Mouse (Mus musculus) stomach, embryonic 15.5 days (tissue): Measurements from ENCODE around the gene Robo4. TPM values are rescaled to one million over a fixed set of nuclear protein-coding genes. Genes with fewer than 3 reads are reported as not detected.

Source experiments
- ATAC-seq: fragments of 200-750 bp; cut with Nextera tagmentation; 2 replicates; pipeline ENCODE4 v1.8.0; 2017; ENCODE audit warnings: low read depth, moderate number of reproducible peaks, moderate TSS enrichment; ENCODE audit not compliant: insufficient read depth, low FRiP score
- H3K27ac ChIP-seq: fragments of 300-500 bp; sonication (generic); 2 replicates; pipeline ENCODE4 v1.5.1; 2015; ENCODE audit warnings: mild to moderate bottlenecking, inconsistent platforms
- H3K27me3 ChIP-seq: fragments of 300-500 bp; sonication (generic); replicated peaks from 2 replicates; pipeline ENCODE4 v1.6.1; 2015; ENCODE audit warnings: inconsistent platforms
- H3K36me3 ChIP-seq: fragments of 300-500 bp; sonication (generic); 2 replicates; pipeline ENCODE4 v1.6.1; 2015; ENCODE audit warnings: inconsistent platforms
- H3K4me1 ChIP-seq: fragments of 300-500 bp; sonication (generic); 2 replicates; pipeline ENCODE4 v1.6.1; 2015; ENCODE audit warnings: inconsistent platforms
- H3K4me2 ChIP-seq: fragments of 300-500 bp; sonication (generic); 2 replicates; pipeline ENCODE4 v1.6.1; 2015; ENCODE audit warnings: mild to moderate bottlenecking, inconsistent platforms
- H3K4me3 ChIP-seq: fragments of 300-500 bp; sonication (generic); replicated peaks from 2 replicates; pipeline ENCODE4 v1.5.1; 2015; ENCODE audit warnings: inconsistent platforms
- H3K9ac ChIP-seq: fragments of 300-500 bp; sonication (generic); 2 replicates; pipeline ENCODE4 v1.6.1; 2015; ENCODE audit warnings: inconsistent platforms
- H3K9me3 ChIP-seq: fragments of 300-500 bp; sonication (generic); 2 replicates; pipeline ENCODE4 v1.6.1; 2016; ENCODE audit warnings: inconsistent platforms
- WGBS: fragments of 180-500 bp; shearing (Covaris S2); methylation state at CpG from one replicate; pipeline ENCODE4 v1.1.7; 2015; 5-methylcytosine and 5-hydroxymethylcytosine counted together
- polyA plus RNA-seq: library from polyadenylated mRNA; unstranded; fragments of >200 nt; fragmentation: Nextera tagmentation; extraction: Ambion mirVana; gene quantifications from 2 replicates; pipeline ENCODE4 v1.2.1, GENCODE M21; 2015

The Robo4 gene
- polyA plus RNA-seq, 1 experiment from 2014 or later = 9.9 TPM

DNA sequence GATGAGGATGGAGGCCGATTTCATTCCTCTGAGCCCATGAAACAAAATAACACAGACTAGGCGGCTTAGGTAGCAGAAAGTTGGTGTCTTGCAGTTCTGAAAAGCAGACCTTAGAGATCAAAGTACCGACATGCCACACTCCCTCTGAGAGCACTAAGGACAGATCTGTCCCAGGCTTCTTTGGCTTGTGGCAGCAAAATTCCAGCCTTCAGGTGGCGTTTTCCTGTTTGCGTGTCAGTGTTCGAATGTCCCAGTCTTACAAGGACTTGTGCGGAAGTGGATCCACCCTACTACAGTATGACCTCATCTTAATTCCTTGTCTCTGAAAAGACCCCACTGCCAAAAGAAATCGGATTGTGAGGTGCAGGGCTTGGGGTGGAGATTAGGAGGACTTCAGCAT, 32.8 kb upstream of the Robo4 start:
- H3K4me1 ChIP-seq = no peaks in the 10 kb centered on the region
- H3K36me3 ChIP-seq = no peaks in the 10 kb centered on the region
- ATAC-seq = no peak
- H3K9ac ChIP-seq = no peak overlapping the region
- no peak overlapping the region for H3K4me2 ChIP-seq
- H3K4me3 ChIP-seq = no peak overlapping the region
- H3K27ac ChIP-seq = peak overlapping the region; percentile 36; the same call in 1 of the 2 replicates
- no peaks in the 10 kb centered on the region for H3K27me3 ChIP-seq
- 68% methylated on average over 8 of the region's 8 CpGs for whole genome bisulfite sequencing
- no peaks in the 10 kb centered on the region for H3K9me3 ChIP-seq

DNA sequence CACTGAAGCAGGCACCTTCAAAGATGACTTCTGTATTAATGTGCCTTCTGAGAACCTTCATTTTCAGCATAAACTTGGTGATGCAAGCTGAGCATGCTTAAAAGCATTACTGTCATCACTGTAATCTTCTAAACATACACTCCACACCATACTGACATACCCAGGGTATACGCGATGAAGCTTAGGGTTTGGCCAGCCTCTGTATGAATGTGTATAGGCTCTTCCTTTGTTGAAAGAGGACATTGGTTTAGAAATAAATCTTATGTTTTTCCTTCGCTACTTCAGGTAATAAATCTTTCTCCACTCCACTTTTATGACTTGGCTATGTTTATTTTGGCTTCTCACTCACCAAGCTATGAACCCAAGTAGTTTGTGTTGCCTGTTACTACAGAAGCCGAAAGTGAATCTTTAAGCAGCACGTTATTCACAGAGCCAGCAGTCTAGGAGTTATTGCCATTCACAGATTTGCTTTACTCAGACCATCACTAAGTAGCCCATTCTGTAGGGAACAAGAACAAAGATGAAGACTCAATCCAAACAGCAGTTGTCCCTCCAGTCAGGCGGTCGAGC, 30.4 kb upstream of the Robo4 start:
- H3K27ac ChIP-seq = no peak overlapping the region
- no peaks in the 10 kb centered on the region for H3K36me3 ChIP-seq
- no peaks in the 10 kb centered on the region for H3K27me3 ChIP-seq
- H3K4me2 ChIP-seq = no peak overlapping the region
- 76% methylated on average over 7 of the region's 7 CpGs for WGBS
- no peak overlapping the region for H3K9ac ChIP-seq
- H3K4me1 ChIP-seq = no peaks in the 10 kb centered on the region
- no peak for ATAC-seq
- H3K4me3 ChIP-seq = no peak overlapping the region
- H3K9me3 ChIP-seq = no peaks in the 10 kb centered on the region

DNA sequence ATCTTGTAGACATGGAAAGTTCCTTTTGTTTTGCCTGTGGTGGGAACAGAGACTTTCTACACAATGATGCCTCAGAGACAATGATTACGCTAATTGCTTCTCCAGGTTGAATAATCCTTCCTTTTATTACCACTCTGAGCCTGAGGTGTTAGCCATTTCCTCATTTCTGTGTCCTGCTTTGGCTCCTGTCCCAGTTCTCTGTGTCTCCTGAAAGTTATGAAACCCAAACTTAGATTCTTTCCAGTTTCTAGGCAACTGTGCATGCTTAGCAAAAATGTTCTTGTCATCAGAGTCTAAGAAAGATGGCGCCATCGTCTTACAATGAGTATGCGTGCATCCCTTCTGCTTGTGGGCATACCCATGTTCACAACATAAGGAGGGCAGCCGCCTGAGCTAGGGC, 26.0 kb upstream of the Robo4 start:
- H3K9ac ChIP-seq = no peak overlapping the region
- ATAC-seq = no peak
- no peak overlapping the region for H3K4me2 ChIP-seq
- no peaks in the 10 kb centered on the region for H3K9me3 ChIP-seq
- H3K27ac ChIP-seq = no peak overlapping the region
- no peaks in the 10 kb centered on the region for H3K27me3 ChIP-seq
- H3K36me3 ChIP-seq = no peaks in the 10 kb centered on the region
- no peaks in the 10 kb centered on the region for H3K4me1 ChIP-seq
- H3K4me3 ChIP-seq = no peak overlapping the region
- WGBS = 89% methylated on average over 5 of the region's 5 CpGs

DNA sequence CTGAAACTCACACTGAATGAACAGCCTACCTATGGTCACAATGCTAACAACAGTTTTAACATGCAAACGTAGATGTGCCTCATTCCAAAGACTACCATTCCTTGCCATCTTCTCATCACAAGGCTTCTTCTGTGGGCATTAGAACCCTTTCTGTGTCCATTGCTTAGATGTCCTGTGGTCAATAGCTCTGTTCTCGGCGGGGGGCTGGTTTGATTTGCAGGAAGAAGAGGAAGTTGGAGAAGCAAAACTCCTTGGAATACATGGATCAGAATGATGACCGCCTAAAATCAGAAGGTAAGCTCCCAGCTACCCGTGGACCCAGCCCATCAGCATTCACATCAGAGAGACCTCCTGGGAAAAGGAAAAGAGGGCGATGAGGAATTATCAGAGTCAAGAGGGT, 18.5 kb upstream of the Robo4 start:
- WGBS = 91% methylated on average over 6 of the region's 6 CpGs

DNA sequence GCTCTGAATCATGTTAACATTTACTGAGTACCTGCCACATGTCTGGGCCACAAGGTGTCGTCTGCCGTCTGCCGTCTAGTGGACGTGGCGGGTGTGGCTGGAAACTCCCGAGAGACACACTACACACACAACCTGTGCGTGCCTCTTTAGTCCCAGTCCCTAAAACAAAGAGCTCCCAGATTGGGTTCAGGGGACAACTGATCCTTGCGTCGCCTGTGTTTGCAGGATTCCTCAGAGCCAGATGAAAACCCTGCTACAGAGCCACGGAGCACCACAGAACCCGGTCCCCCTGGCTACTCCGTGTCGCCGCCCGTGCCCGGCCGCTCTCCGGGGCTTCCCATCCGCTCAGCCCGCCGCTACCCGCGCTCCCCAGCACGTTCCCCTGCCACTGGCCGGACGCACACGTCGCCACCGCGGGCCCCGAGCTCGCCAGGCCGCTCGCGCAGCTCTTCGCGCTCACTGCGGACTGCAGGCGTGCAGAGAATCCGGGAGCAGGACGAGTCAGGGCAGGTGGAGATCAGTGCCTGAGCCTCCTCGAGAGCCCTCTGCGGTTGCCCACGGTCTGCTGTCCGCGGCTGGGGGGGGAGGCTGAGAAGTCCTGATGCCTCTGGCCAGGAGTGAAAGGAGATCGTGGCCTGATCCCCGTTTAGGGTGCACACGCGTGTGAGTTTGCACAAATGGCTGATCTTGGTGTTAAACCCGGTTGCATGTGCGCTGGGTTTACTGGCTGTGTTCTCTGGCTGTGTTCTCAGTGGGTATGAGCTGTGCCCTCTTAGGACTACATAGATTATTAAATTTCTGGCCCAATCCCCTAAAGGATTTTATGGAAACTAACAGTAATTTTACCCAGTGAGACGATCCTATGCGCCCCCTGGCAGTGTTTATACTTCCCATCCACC, 17.2 kb upstream of the Robo4 start:
- Histone ChIP-seq H3K4me1 (no peaks in the 10 kb centered on the region), H3K27ac (no peak overlapping the region), H3K27me3 (peaks cover 7% of the 10 kb centered on the region), H3K36me3 (no peaks in the 10 kb centered on the region), H3K4me2 (peak overlapping the region; percentile 86), H3K9ac (peak overlapping the region; percentile 37; the same call in 1 of the 2 replicates), H3K9me3 (no peaks in the 10 kb centered on the region), H3K4me3 (peak overlapping the region; percentile 43)
- ATAC-seq = peak; percentile 81
- 7% methylated on average over 54 of the region's 54 CpGs for WGBS

More for the DNA sequence above, 18.5 kb upstream of the Robo4 start:
- Histone ChIP-seq H3K27ac (no peak overlapping the region), H3K4me3 (no peak overlapping the region), H3K27me3 (peaks cover 7% of the 10 kb centered on the region), H3K4me2 (no peak overlapping the region), H3K9ac (no peak overlapping the region), H3K9me3 (no peaks in the 10 kb centered on the region), H3K4me1 (no peaks in the 10 kb centered on the region), H3K36me3 (no peaks in the 10 kb centered on the region)
- no peak for ATAC-seq

DNA sequence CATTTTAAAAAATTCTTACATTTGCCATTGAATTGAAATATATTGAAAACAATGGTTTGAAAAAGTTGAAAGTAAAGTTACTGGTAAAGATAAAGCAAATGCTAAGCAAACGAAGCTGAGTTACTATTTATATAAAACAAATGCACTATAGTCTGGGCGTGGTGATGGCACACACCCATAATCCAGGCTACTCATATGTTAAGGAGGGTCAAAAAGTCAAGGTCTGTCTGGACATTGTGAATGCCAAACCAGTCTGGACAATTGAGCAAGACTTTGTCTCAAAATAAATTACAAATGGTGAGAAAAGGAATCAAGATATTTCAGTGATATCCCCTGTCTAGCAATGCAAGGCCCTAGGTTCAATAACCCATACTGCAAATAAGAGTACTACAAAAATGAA, 10.8 kb upstream of the Robo4 start:
- 65% methylated on average over 2 of the region's 2 CpGs for WGBS
- Histone ChIP-seq H3K36me3 (no peaks in the 10 kb centered on the region), H3K4me3 (no peak overlapping the region), H3K9ac (no peak overlapping the region), H3K4me2 (no peak overlapping the region), H3K9me3 (no peaks in the 10 kb centered on the region), H3K27ac (no peak overlapping the region), H3K4me1 (no peaks in the 10 kb centered on the region), H3K27me3 (peaks cover 3% of the 10 kb centered on the region; the same call in 1 of the 2 replicates)
- ATAC-seq = no peak

DNA sequence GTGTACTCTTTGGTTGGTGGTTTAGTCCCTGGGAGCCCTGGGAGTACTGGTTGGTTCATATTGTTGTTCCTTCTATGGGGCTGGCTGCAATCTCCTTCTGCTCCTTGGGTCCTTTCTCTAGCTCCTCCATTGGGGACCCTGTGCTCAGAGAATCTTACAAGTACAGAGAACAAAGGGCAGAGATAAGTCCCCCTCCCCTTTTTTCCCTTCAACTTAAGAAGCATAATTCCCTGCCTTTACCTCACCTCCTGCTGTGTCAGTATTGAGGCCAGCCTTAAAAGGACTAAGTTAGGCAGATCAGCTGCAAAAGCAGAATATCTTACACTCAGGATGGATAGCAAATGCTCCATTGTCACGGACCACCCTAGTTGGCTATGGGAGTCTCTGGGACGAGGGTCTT, 9.6 kb upstream of the Robo4 start:
- Histone ChIP-seq H3K4me1 (no peaks in the 10 kb centered on the region), H3K9ac (no peak overlapping the region), H3K27me3 (no peaks in the 10 kb centered on the region), H3K27ac (no peak overlapping the region), H3K4me2 (no peak overlapping the region), H3K4me3 (no peak overlapping the region), H3K9me3 (no peaks in the 10 kb centered on the region), H3K36me3 (no peaks in the 10 kb centered on the region)
- 70% methylated on average over 2 of the region's 2 CpGs for WGBS
- ATAC-seq = no peak

DNA sequence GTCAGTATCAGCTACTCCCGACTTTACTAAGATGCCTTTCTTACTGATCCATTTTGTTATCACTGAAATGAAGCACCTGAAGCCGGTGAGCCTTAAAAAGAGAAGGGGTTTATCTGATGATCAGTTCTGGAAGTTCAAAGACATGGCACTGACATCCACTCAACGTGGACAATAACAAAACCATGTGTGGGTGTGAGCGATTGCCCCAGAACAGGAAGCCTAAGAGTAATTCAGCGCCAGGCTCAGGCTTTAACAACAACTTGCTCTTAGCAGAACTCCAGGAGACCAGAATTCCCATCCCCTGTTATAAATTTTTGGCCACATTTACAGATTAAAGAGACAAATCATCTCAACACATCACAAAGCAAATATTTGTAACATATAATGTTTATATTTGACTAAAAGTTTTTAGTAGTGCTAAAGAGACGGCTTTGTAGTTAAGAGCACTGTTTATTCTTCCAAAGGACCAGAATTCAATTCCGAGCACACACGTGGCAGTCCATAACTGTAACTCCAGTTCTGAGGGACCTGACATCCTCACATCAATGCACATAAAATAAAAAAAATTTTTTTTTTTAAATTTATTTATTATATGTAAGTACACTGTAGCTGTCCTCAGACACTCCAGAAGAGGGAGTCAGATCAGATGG, 8.1 kb upstream of the Robo4 start:
- Histone ChIP-seq H3K4me2 (no peak overlapping the region), H3K36me3 (no peaks in the 10 kb centered on the region), H3K9ac (no peak overlapping the region), H3K27me3 (no peaks in the 10 kb centered on the region), H3K9me3 (no peaks in the 10 kb centered on the region), H3K27ac (no peak overlapping the region), H3K4me3 (no peak overlapping the region), H3K4me1 (no peaks in the 10 kb centered on the region)
- 55% methylated on average over 8 of the region's 8 CpGs for WGBS
- no peak for ATAC-seq

DNA sequence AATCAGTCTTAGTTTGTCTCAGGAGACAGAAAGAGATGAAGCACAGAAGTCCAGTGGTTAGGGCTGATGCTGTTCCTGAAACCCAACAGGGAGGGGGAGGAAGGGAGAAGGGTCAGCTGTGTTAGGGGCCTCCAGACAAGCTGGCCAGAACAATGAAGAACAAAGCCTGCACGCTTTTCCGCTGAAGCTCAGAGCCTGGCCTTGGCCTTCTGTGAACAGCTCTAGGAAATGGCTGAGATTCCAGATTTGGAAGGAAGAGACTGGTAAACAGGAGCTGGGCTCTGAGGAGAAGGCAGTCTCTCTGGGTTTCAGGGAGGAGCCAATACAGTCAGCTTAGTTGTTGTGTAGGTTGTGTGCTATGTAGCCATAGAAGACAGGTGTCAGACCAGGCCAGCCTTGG, 1.1 kb upstream of the Robo4 start:
- no peaks in the 10 kb centered on the region for H3K36me3 ChIP-seq
- no peaks in the 10 kb centered on the region for H3K9me3 ChIP-seq
- no peak overlapping the region for H3K9ac ChIP-seq
- no peak overlapping the region for H3K27ac ChIP-seq
- H3K4me3 ChIP-seq = no peak overlapping the region
- WGBS = 70% methylated on average over 2 of the region's 2 CpGs
- ATAC-seq = no peak; the same call in 1 of the 2 replicates
- no peak overlapping the region for H3K4me2 ChIP-seq
- no peaks in the 10 kb centered on the region for H3K27me3 ChIP-seq
- no peaks in the 10 kb centered on the region for H3K4me1 ChIP-seq

DNA sequence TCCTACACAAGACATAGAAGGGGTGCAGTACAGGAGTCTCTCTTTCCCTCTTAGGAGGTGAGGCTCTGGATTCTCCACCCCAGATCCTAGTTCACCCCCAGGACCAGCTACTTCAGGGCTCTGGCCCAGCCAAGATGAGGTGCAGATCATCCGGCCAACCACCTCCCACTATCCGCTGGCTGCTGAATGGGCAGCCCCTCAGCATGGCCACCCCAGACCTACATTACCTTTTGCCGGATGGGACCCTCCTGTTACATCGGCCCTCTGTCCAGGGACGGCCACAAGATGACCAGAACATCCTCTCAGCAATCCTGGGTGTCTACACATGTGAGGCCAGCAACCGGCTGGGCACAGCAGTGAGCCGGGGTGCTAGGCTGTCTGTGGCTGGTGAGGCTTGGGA, 804 bp downstream of the Robo4 start:
- Histone ChIP-seq H3K9me3 (no peaks in the 10 kb centered on the region), H3K4me2 (no peak overlapping the region), H3K27me3 (0 out of 2 replicates have a peak, but pooled peaks cover 3% of the 10 kb centered on the region), H3K9ac (no peak overlapping the region), H3K36me3 (no peaks in the 10 kb centered on the region), H3K27ac (no peak overlapping the region), H3K4me3 (peak overlapping the region; percentile 25), H3K4me1 (no peaks in the 10 kb centered on the region)
- ATAC-seq = no peak
- 87% methylated on average over 7 of the region's 7 CpGs for WGBS

DNA sequence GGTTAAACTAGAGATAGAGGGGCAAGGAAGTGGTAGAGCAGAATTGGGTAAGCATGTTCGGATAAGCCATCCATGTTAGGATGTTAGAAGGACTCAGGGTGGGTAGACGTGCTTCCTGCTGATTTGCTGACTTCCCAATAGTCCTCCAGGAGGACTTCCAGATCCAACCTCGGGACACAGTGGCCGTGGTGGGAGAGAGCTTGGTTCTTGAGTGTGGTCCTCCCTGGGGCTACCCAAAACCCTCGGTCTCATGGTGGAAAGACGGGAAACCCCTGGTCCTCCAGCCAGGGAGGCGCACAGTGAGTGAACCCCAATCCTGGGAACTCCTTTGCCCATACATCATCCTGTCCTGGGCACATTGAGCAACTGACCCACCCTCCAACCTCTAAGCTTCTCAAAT, 1.3 kb downstream of the Robo4 start:
- Histone ChIP-seq H3K27ac (no peak overlapping the region), H3K4me2 (peak overlapping the region; percentile 21; the same call in 1 of the 2 replicates), H3K27me3 (0 out of 2 replicates have a peak, but pooled peaks cover 7% of the 10 kb centered on the region), H3K36me3 (no peaks in the 10 kb centered on the region), H3K4me1 (no peaks in the 10 kb centered on the region), H3K9me3 (no peaks in the 10 kb centered on the region), H3K9ac (no peak overlapping the region), H3K4me3 (peak overlapping the region; percentile 25)
- WGBS = 78% methylated on average over 7 of the region's 7 CpGs
- ATAC-seq = no peak

DNA sequence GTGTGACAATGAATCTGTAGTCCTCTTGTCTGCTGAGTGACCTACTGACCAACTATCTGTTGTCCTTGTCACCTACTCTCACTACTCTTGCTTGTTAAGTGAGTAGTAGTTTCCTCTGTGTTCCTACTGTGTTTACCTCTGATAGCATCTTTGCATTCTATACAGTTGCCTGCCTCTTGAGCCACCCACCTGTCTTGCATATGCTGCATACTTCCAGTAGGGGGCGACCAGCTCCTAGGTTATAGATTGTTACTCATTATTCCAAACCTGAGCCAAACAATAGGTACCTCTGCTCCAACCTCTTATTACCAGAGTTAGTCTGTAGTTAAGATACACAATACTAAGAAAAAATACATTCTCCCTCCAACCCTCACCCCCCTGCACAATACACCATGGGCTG, 4.7 kb downstream of the Robo4 start:
- H3K4me1 ChIP-seq = no peaks in the 10 kb centered on the region
- no peak overlapping the region for H3K9ac ChIP-seq
- ATAC-seq = no peak
- H3K9me3 ChIP-seq = no peaks in the 10 kb centered on the region
- WGBS = 0% methylated on average over 1 of the region's 1 CpGs
- no peak overlapping the region for H3K4me3 ChIP-seq
- no peak overlapping the region for H3K4me2 ChIP-seq
- H3K27ac ChIP-seq = no peak overlapping the region
- H3K27me3 ChIP-seq = 0 out of 2 replicates have a peak, but pooled peaks cover 8% of the 10 kb centered on the region
- no peaks in the 10 kb centered on the region for H3K36me3 ChIP-seq
